Mouse (Mus musculus): ENCODE measurements around the gene Ing3.

Ing3 gene

GRCm38 (mm10) chr6:21993070-21993469 is 43.7 kb downstream of the Ing3 start:
- no peak for DNase-seq

- no peak for DNase-seq
Measured at GRCm38 (mm10) chr6:21998131-21998530, 48.8 kb downstream of the Ing3 start.

GRCm38 (mm10) chr6:21999025-21999424 is 49.7 kb downstream of the Ing3 start:
- DNase-seq: no peak

- no peak for DNase-seq
Measured at GRCm38 (mm10) chr6:22000086-22000485, 50.7 kb downstream of the Ing3 start.

- DNase-seq: no peak
Measured at GRCm38 (mm10) chr6:22000881-22001280, 51.5 kb downstream of the Ing3 start.

GRCm38 (mm10) chr6:22001284-22001916 is 52.0 kb downstream of the Ing3 start:
- DNase-seq: no peak

- no peak for DNase-seq
Measured at GRCm38 (mm10) chr6:22002521-22003199, 53.3 kb downstream of the Ing3 start.

- no peak for DNase-seq
Measured at GRCm38 (mm10) chr6:22003200-22003587, 53.8 kb downstream of the Ing3 start.

- DNase-seq: no peak
Measured at GRCm38 (mm10) chr6:22003959-22004543, 54.7 kb downstream of the Ing3 start.

- DNase-seq: no peak
Measured at GRCm38 (mm10) chr6:22008346-22008745, 59.0 kb downstream of the Ing3 start.

- DNase-seq: no peak
Measured at GRCm38 (mm10) chr6:22010258-22010657, 60.9 kb downstream of the Ing3 start.

GRCm38 (mm10) chr6:22010761-22011281 is 61.5 kb downstream of the Ing3 start:
- DNase-seq: no peak

GRCm38 (mm10) chr6:22011546-22011945 is 62.2 kb downstream of the Ing3 start:
- DNase-seq: no peak

GRCm38 (mm10) chr6:22012099-22012498 is 62.7 kb downstream of the Ing3 start:
- DNase-seq: no peak

- DNase-seq: no peak
Measured at GRCm38 (mm10) chr6:22012501-22012900, 63.1 kb downstream of the Ing3 start.

GRCm38 (mm10) chr6:22013394-22013793 is 64.0 kb downstream of the Ing3 start:
- DNase-seq: no peak

GRCm38 (mm10) chr6:22014291-22014911 is 65.0 kb downstream of the Ing3 start:
- no peak for DNase-seq

GRCm38 (mm10) chr6:22017631-22018030 is 68.3 kb downstream of the Ing3 start:
- no peak for DNase-seq

GRCm38 (mm10) chr6:22018768-22019445 is 69.5 kb downstream of the Ing3 start:
- DNase-seq: no peak

- DNase-seq: no peak
Measured at GRCm38 (mm10) chr6:22019637-22020036, 70.3 kb downstream of the Ing3 start.

- DNase-seq: no peak
Measured at GRCm38 (mm10) chr6:22020696-22021095, 71.3 kb downstream of the Ing3 start.

- DNase-seq: no peak
Measured at GRCm38 (mm10) chr6:22021315-22021714, 71.9 kb downstream of the Ing3 start.

GRCm38 (mm10) chr6:22024168-22024567 is 74.8 kb downstream of the Ing3 start:
- DNase-seq: no peak
